Mouse (Mus musculus) spleen, adult 12 weeks (tissue): ENCODE data around the gene Heatr9.

ENCODE experiments used
- DNase-seq: peaks from one replicate; pipeline ENCODE4 v3.0.0; 2022; ENCODE audit warnings: low spot score

Heatr9 gene

GRCm38 (mm10) chr11:83533192-83533591 is 11.2 kb upstream of the Heatr9 start:
- DNase-seq = no peak

- no peak for DNase-seq
Measured at GRCm38 (mm10) chr11:83530360-83530759, 8.4 kb upstream of the Heatr9 start, which contains the start of gene Ccl5. Gene Ccl5, minus strand, starts transcription at chr11:83530518.

GRCm38 (mm10) chr11:83529024-83529423 is 7.0 kb upstream of the Heatr9 start:
- DNase-seq = no peak

GRCm38 (mm10) chr11:83518371-83518770 is 3.6 kb downstream of the Heatr9 start:
- no peak for DNase-seq

GRCm38 (mm10) chr11:83517153-83517552 is 4.8 kb downstream of the Heatr9 start:
- DNase-seq = no peak

GRCm38 (mm10) chr11:83509521-83509920 is 12.5 kb downstream of the Heatr9 start:
- no peak for DNase-seq

GRCm38 (mm10) chr11:83504308-83504707 is 17.7 kb downstream of the Heatr9 start:
- no peak for DNase-seq

GRCm38 (mm10) chr11:83495571-83495970 is 26.4 kb downstream of the Heatr9 start:
- no peak for DNase-seq

GRCm38 (mm10) chr11:83491488-83491887 is 30.5 kb downstream of the Heatr9 start:
- DNase-seq = no peak

- DNase-seq = peak; percentile 27
Measured at GRCm38 (mm10) chr11:83473235-83474016, 48.5 kb downstream of the Heatr9 start.

- DNase-seq = peak; percentile 98
Measured at GRCm38 (mm10) chr11:83472324-83473234, 49.4 kb downstream of the Heatr9 start, which contains the start of gene Taf15. Gene Taf15, plus strand, starts transcription at chr11:83473086.

- no peak for DNase-seq
Measured at GRCm38 (mm10) chr11:83471766-83472165, 50.2 kb downstream of the Heatr9 start.

- DNase-seq = no peak
Measured at GRCm38 (mm10) chr11:83468765-83469164, 53.2 kb downstream of the Heatr9 start.

- DNase-seq = no peak
Measured at GRCm38 (mm10) chr11:83467120-83467652, 54.8 kb downstream of the Heatr9 start.

GRCm38 (mm10) chr11:83465976-83466375 is 56.0 kb downstream of the Heatr9 start:
- DNase-seq = no peak

- DNase-seq = no peak
Measured at GRCm38 (mm10) chr11:83462711-83463244, 59.2 kb downstream of the Heatr9 start, which contains the start of gene Mmp28. Gene Mmp28, minus strand, starts transcription at chr11:83463071.
